Mouse (Mus musculus) cerebellum, adult (tissue): ENCODE data around the gene Gm3591.
"Not testable (repeated sequence)": the region's sequence is repeated elsewhere in the genome, so short reads cannot be mapped to it uniquely, and the experiment has no call there.

ENCODE experiments used
- ATAC-seq: cut with Nextera tagmentation; 2 replicates; pipeline ENCODE4 v1.9.2; 2017; ENCODE audit warnings: mild to moderate bottlenecking, moderate library complexity, mixed read lengths; ENCODE audit not compliant: insufficient number of reproducible peaks, low FRiP score, low TSS enrichment

Gm3591 gene

DNA sequence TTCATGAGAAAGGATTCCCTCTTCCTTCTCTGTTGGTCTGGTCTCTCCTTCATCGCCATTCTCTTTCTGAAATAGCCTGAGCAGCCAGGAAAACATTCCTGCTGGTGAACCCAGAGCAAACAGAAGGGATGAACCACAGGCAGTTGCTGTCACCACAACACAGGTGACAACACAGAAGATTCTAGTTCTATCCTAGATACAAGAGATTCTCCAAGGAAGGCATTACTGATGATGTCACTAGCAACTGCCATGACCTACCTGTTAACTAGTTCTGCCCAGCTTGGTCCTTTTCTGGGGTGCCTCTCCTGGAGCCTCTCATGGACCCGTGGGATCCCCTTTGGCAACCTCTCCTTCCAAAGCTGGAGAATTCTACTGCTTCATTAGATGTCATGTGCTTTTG lies at the start of gene Gm3591:
TSS of gene Gm3591 (minus strand) at position 101 of the 400 bp plus-strand sequence.
- ATAC-seq = not testable (repeated sequence)

GRCm38 (mm10) chr14:6444511-6444910 lies 32.2 kb upstream of the Gm3591 start, which contains the start of gene Gm3594:
Gene Gm3594 (minus strand): TSS chr14:6444611.
- ATAC-seq = not testable (repeated sequence)

DNA sequence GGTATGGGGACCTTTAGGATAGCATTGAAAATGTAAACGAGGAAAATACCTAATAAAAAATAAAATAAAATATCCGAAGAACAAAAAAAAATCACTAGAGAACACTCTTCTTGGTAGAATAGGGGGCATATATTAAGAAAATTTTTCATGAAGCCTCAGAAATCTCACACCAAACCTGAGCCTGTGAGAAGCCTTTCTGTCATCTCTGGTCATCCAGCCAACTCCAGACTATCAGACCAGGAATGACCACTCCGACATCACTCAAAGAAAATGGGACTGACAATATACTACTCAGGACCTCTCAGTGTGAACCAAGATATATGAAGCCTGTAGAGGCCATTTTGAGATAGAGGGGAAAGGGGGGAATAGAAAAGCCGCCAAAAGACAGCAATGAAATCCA lies 28.5 kb upstream of the Gm3591 start:
- not testable (repeated sequence) for ATAC-seq

DNA sequence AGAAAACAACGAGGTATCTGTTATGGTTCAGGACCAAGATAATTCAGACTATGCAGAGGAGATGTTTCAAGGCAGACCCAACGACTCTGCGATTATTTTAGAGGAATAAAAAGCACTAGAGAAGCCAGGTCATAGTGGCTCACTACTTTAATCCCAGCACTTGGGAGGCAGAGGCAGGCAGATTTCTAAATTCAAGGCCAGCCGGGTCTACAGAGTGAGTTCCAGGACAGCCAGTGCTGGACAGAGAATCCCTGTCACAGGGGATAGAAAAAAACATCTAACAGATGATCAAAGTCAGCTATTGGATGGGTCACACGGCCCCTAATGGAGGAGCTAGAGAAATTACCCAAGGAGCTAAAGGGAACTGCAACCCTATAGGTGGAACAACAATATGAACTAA lies 27.9 kb upstream of the Gm3591 start:
- ATAC-seq = not testable (repeated sequence)

DNA sequence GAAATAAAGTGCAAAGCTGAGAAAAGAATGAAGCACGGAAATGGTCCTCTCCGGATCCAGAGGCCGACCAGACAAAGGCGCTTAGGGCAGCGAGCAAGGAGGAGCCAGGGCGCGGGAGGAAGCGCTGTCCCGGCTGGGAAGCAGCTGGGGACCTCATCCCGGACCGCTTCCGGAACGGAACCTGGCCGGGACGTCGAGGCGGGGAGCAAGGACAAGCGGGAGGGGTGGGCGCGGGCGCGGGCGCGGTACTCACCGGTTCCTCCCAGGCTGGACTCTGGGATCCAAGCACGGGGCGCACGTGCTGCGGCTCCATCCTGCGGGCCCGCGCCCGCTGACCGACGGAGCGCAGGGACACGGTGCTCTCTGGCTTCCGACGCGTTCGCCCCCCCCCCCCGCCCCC lies 14.5 kb upstream of the Gm3591 start:
- ATAC-seq = not testable (repeated sequence)

GRCm38 (mm10) chr14:6426353-6426752 lies 14.1 kb upstream of the Gm3591 start:
- not testable (repeated sequence) for ATAC-seq

DNA sequence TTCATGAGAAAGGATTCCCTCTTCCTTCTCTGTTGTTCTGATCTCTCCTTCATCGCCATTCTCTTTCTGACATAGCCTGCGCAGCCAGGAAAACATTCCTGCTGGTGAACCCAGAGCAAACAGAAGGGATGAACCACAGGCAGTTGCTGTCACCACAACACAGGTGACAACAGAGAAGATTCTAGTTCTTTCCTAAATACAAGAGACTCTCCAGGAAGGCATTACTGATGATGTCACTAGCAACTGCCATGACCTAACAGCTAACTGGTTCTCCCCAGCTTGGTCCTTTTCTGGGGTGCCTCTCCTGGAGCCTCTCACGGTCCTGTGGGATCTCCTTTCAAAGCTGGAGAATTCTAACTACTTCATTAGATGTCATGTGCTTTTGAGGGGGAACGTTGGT lies 22.1 kb downstream of the Gm3591 start, which contains the start of gene Gm16440:
TSS of gene Gm16440 (minus strand) at position 101 of the 400 bp plus-strand sequence.
- not testable (repeated sequence) for ATAC-seq
